Mouse (Mus musculus) layer of hippocampus, adult 2 months (tissue): ENCODE results near the gene Arhgef11. TPM values are rescaled to one million over a fixed set of nuclear protein-coding genes. Genes with fewer than 3 reads are reported as not detected.

Source experiments
- DNase-seq, 2 experiments: peaks; one replicate each; pipeline ENCODE4 v3.0.0; 2022; ENCODE audit warnings: low spot score in 2 of 2
- H3K27ac ChIP-seq: fragments of 200-600 bp; 2 replicates; pipeline ENCODE4 v1.8.1; 2022
- H3K4me3 ChIP-seq: fragments of 200-600 bp; 2 replicates; pipeline ENCODE4 v1.8.1; 2022; ENCODE audit warnings: mild to moderate bottlenecking
- CTCF ChIP-seq: fragments of 200-600 bp; conservative IDR thresholded peaks from 2 replicates; pipeline ENCODE4 v1.8.1; 2022; ENCODE audit warnings: antibody characterized with exemption, mild to moderate bottlenecking, moderate library complexity
- total RNA-seq, 2 experiments: library from RNA; stranded (reverse); gene quantifications; 2 replicates each; pipeline ENCODE4 v1.2.3; 2021

Arhgef11 gene
- total RNA-seq, 2 experiments from 2014 or later: 60.6 to 61.5 TPM

GRCm38 (mm10) chr3:87624899-87625298 is 7.5 kb downstream of the Arhgef11 start:
- no peak overlapping the region for H3K4me3 ChIP-seq
- no peak for DNase-seq
- no peak for TF ChIP-seq CTCF
- H3K27ac ChIP-seq: no peak overlapping the region

- H3K4me3 ChIP-seq: no peak overlapping the region
- peak overlapping the region; percentile 28; the same call in 1 of the 2 replicates for H3K27ac ChIP-seq
- DNase-seq: no peak
- TF ChIP-seq CTCF: no peak
These were observed 13.5 kb downstream of the Arhgef11 start for GRCm38 (mm10) chr3:87630899-87631298.

DNA sequence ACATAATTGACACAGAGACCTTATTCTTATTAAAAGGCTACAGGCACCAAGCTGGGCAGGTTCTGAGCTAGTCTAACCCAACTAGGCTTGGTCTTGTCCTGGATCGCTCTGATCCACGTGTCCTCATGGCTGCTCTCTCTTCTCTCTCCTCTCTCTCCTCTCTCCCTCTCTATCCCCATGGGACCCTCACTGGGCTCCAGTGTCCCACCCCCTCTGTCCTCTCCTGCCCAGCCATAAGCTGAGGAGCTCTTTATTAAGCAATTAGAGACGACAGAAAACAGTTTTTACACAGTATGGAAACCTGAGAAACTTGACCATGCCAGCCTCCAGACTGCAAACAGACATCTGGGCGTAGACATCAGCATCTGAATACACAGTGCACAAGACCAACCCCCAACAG is 14.0 kb downstream of the Arhgef11 start:
- TF ChIP-seq CTCF: no peak

GRCm38 (mm10) chr3:87635514-87635913 is 18.2 kb downstream of the Arhgef11 start:
- DNase-seq: no peak
- TF ChIP-seq CTCF: no peak
- no peak overlapping the region for H3K27ac ChIP-seq
- H3K4me3 ChIP-seq: no peak overlapping the region

More for the DNA sequence above, 14.0 kb downstream of the Arhgef11 start:
- no peak overlapping the region for H3K4me3 ChIP-seq
- no peak for DNase-seq
- peak overlapping the region; percentile 28; the same call in 1 of the 2 replicates for H3K27ac ChIP-seq

GRCm38 (mm10) chr3:87643453-87643852 is 26.1 kb downstream of the Arhgef11 start:
- no peak for DNase-seq
- no peak overlapping the region for H3K4me3 ChIP-seq
- no peak for TF ChIP-seq CTCF
- no peak overlapping the region for H3K27ac ChIP-seq

DNA sequence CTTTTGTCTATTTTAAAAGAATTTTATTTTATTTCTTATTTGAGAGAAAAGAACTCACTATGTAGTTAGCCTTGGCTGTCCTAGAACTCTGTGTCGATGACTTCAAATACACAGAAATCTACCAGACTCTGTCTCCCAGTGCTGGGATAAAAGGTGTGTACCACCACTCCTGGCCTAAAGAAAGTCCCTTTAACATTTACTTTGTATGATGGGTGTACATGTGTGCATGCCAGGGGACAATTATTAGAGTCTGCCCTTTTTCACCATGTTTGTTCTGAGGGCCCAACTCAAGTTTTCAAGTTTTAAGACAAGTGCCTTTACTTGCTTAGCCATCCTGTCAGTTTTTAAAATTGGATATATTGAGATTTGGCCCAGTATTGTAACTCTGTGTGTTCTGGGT is 28.8 kb downstream of the Arhgef11 start:
- Histone ChIP-seq H3K27ac (no peak overlapping the region), H3K4me3 (no peak overlapping the region)
- DNase-seq: no peak
- TF ChIP-seq CTCF: no peak

DNA sequence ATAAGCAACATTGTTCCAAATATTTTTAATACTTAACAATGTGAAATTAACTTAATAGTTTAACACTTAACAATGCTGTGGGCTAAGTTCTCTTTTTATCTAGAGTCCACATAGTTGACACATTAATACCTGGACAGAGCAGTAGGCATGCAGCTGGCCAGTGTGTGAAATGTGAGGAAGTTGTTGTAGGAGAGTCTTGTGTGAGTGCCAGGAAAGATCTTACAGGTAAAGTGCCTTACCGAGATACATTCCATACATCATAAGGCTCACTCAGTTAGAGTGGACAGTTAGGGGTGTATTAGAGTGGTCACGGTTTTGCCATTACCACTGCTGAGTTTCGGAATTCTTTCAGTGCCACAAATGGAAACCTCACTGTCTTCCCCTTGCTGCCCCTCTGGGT is 31.7 kb downstream of the Arhgef11 start:
- Histone ChIP-seq H3K27ac (no peak overlapping the region), H3K4me3 (no peak overlapping the region)
- no peak for DNase-seq
- TF ChIP-seq CTCF: no peak

- DNase-seq: no peak
- Histone ChIP-seq H3K4me3 (no peak overlapping the region), H3K27ac (no peak overlapping the region)
- peak; percentile 26 for TF ChIP-seq CTCF
These were observed 41.0 kb downstream of the Arhgef11 start for GRCm38 (mm10) chr3:87658348-87658747.

DNA sequence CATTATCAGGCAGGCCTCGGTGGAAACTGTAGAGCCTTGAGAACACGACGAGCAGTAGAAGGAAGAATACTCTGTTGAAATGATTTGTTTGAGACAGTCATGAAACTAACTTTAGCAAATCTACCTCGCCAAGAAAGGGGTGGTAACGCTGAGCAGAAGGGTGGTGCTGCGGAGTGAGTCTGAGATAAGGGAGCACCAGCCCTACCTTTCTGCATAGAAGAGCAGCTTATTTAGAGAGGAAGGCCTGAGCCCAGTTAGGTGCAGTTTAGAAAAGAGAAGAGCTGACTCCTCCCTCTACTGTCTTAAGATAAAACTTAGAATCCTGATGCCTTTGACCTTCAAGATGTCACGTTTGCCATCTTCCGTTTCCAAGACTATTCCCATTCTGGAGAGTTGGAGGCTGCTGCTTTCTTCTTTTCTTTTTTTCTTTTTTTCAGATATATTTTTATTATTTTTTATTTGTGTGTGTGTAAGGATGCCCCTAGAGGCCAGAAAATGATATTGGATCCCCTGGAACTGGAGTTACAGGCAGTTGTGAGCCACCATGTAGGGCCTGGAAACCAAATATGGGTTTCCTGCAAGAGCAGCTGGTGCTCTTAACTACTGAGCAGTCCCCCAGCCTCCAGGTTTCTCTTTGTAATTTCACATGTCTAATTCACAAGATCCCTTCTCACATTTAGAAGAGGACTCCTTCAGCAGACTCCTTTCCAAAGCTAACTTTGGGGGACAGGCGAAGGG is 42.5 kb downstream of the Arhgef11 start:
- peak overlapping the region; percentile 53; the same call in 1 of the 2 replicates for H3K27ac ChIP-seq
- H3K4me3 ChIP-seq: no peak overlapping the region
- peak in 1 of 2 experiments; percentile 28 for DNase-seq
- peak; percentile 74 for TF ChIP-seq CTCF

- Histone ChIP-seq H3K4me3 (no peak overlapping the region), H3K27ac (peak overlapping the region; percentile 39; the same call in 1 of the 2 replicates)
- no peak for DNase-seq
- no peak for TF ChIP-seq CTCF
These were observed 43.1 kb downstream of the Arhgef11 start for GRCm38 (mm10) chr3:87660479-87660878.

DNA sequence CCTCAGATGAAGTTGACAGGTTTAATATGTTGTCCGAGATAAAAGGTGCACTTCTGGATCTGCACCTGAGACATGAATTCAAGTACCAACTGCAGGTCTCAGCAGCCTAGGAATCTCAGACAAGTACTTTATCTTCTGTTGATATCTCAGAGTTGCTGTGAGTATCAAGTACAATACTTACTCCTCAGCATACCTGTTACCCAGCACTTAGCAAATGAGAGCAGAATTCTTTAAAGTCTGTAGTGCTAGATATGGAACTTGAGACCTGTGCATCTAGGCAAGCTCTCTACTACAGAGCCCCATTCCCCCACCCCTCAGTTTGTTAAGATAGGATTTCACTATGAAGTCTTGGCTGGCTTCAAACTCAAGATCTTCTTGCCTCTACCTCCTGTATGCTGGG is 43.9 kb downstream of the Arhgef11 start:
- TF ChIP-seq CTCF: no peak
- DNase-seq: no peak
- Histone ChIP-seq H3K4me3 (no peak overlapping the region), H3K27ac (no peak overlapping the region)

- DNase-seq: no peak
- Histone ChIP-seq H3K4me3 (no peak overlapping the region), H3K27ac (no peak overlapping the region)
- TF ChIP-seq CTCF: no peak
These were observed 101.2 kb downstream of the Arhgef11 start for GRCm38 (mm10) chr3:87718525-87718924.

GRCm38 (mm10) chr3:87724556-87724955 is 107.2 kb downstream of the Arhgef11 start:
- Histone ChIP-seq H3K27ac (no peak overlapping the region), H3K4me3 (no peak overlapping the region)
- TF ChIP-seq CTCF: no peak
- DNase-seq: no peak
